12 mouse cellular contexts compared by ENCODE assay signal in genomic region chr11:55041348-55041747, GRCm38 (mm10). TPM values are rescaled to one million over a fixed set of nuclear protein-coding genes. Genes with fewer than 3 reads are reported as not detected.
DNase-seq lines count a peak whose midpoint lies in the region; ATAC-seq and TF ChIP-seq lines count a peak whose summit lies in the region.
"Had no signal": no experiment of that assay in that cellular context is flagged by ENCODE, and none has a peak within 500 bp of the region (broad histone marks: within the 10 kb centered on the region; RNA-seq: fewer than 3 reads in every experiment).

No protein-coding gene starts in this region.

- peak; percentile 57 for TF ChIP-seq CTCF in hindbrain, postnatal 0 days (IDR thresholded peaks at IDR 0.05; ENCODE audit: low read depth)
- TF ChIP-seq CTCF in lung, postnatal 0 days (IDR thresholded peaks at IDR 0.05) = peak; percentile 66
- peak; percentile 59 to 71 (median 67) for TF ChIP-seq CTCF in MEL (IDR thresholded peaks at IDR 0.05 in 2 of 3, conservative IDR thresholded peaks at IDR 0.05 in 1 of 3; ENCODE audit: control insufficient read depth in 1 of 3, insufficient read depth in 1 of 3, low read depth in 2 of 3, low read length in 3 of 3, poor library complexity in 1 of 3, severe bottlenecking in 1 of 3)

- H3K9me3 ChIP-seq in hindbrain, postnatal 0 days (ENCODE audit: low read length) = no peaks in the 10 kb centered on the region
- no peaks in the 10 kb centered on the region for H3K9me3 ChIP-seq in hindbrain, embryonic 14.5 days (ENCODE audit: control insufficient read depth, low read length)
- no peaks in the 10 kb centered on the region for H3K9me3 ChIP-seq in lung, postnatal 0 days (ENCODE audit: low read length)
- H3K9me3 ChIP-seq in MEL (replicated peaks; ENCODE audit: insufficient read depth, low read length) = no peaks in the 10 kb centered on the region
- H3K9me3 ChIP-seq: forebrain, embryonic 12.5 days; hindbrain, embryonic 12.5 days; neural tube, embryonic 13.5 days had no signal

- DNase-seq in hindbrain, postnatal 0 days (ENCODE audit: low spot score) = no peak
- DNase-seq in hindbrain, embryonic 14.5 days (ENCODE audit: low spot score) = no peak
- no peak for DNase-seq in lung, postnatal 0 days (ENCODE audit: low spot score)
- DNase-seq in lung, postnatal 36 days = no peak
- DNase-seq in MEL (ENCODE audit: low read depth, low spot score) = peak; percentile 54
- peak; percentile 26 for DNase-seq in splenic B cell, adult 2 months (ENCODE audit: low read depth, low spot score)
- DNase-seq in adrenal gland, postnatal 36 days = no peak
- no peak for DNase-seq in frontal cortex, adult 2 months (ENCODE audit: extremely low spot score in 1 of 2, low spot score in 1 of 2)

- no peak for ATAC-seq in hindbrain, postnatal 0 days
- ATAC-seq in hindbrain, embryonic 14.5 days (ENCODE audit: low FRiP score) = no peak
- no peak for ATAC-seq in lung, postnatal 0 days

- no peak overlapping the region for H3K27ac ChIP-seq in hindbrain, postnatal 0 days
- H3K27ac ChIP-seq in hindbrain, embryonic 14.5 days = no peak overlapping the region
- H3K27ac ChIP-seq in lung, postnatal 0 days (ENCODE audit: low read length) = no peak overlapping the region
- H3K27ac ChIP-seq in MEL (ENCODE audit: control insufficient read depth, low read depth, low read length) = no peak overlapping the region
- H3K27ac ChIP-seq: forebrain, embryonic 12.5 days; hindbrain, embryonic 12.5 days; neural tube, embryonic 13.5 days had no signal

- H3K27me3 ChIP-seq in hindbrain, postnatal 0 days (ENCODE audit: insufficient read depth, low read length) = no peaks in the 10 kb centered on the region
- H3K27me3 ChIP-seq in hindbrain, embryonic 14.5 days (ENCODE audit: control insufficient read depth, insufficient read depth, low read length) = no peaks in the 10 kb centered on the region
- no peaks in the 10 kb centered on the region for H3K27me3 ChIP-seq in lung, postnatal 0 days (replicated peaks; ENCODE audit: insufficient read depth, low read length)
- peaks cover 2 to 3% of the 10 kb centered on the region in 2 experiments; a peak in 3 of 4 replicates for H3K27me3 ChIP-seq in MEL (ENCODE audit: control insufficient read depth in 1 of 2, insufficient read depth in 2 of 2, low read length in 2 of 2)
- no peaks in the 10 kb centered on the region for H3K27me3 ChIP-seq in splenic B cell, adult 2 months (ENCODE audit: control insufficient read depth, insufficient read depth, low read length, poor library complexity, severe bottlenecking)
- H3K27me3 ChIP-seq: forebrain, embryonic 12.5 days; hindbrain, embryonic 12.5 days; neural tube, embryonic 13.5 days had no signal

- no peak overlapping the region for H3K9ac ChIP-seq in hindbrain, postnatal 0 days (replicated peaks; ENCODE audit: low read length)
- no peak overlapping the region for H3K9ac ChIP-seq in hindbrain, embryonic 14.5 days
- no peak overlapping the region for H3K9ac ChIP-seq in lung, postnatal 0 days (replicated peaks; ENCODE audit: low read depth)
- H3K9ac ChIP-seq in MEL (ENCODE audit: control insufficient read depth, low read depth, low read length, poor library complexity, severe bottlenecking) = no peak overlapping the region
- H3K9ac ChIP-seq: forebrain, embryonic 12.5 days; hindbrain, embryonic 12.5 days; neural tube, embryonic 13.5 days had no signal

- TF ChIP-seq EP300 in lung, postnatal 0 days (IDR thresholded peaks at IDR 0.05) = no peak
- no peak for TF ChIP-seq EP300 in MEL (IDR thresholded peaks at IDR 0.05; ENCODE audit: low read depth in 1 of 2, low read length in 2 of 2)

- no peaks in the 10 kb centered on the region for H3K79me2 ChIP-seq in MEL (ENCODE audit: control insufficient read depth, insufficient read depth, low read length, poor library complexity)

- no peak overlapping the region for H3K4me3 ChIP-seq in hindbrain, postnatal 0 days (ENCODE audit: low read length)
- H3K4me3 ChIP-seq in hindbrain, embryonic 14.5 days (replicated peaks; ENCODE audit: low read length) = no peak overlapping the region
- H3K4me3 ChIP-seq in lung, postnatal 0 days (ENCODE audit: low read depth, low read length) = no peak overlapping the region
- H3K4me3 ChIP-seq in MEL (ENCODE audit: control insufficient read depth in 1 of 2, insufficient read depth in 1 of 2, low read depth in 2 of 2, low read length in 2 of 2) = no peak overlapping the region
- H3K4me3 ChIP-seq: forebrain, embryonic 12.5 days; hindbrain, embryonic 12.5 days; megakaryocyte, embryonic 14.5 days; neural tube, embryonic 13.5 days had no signal

- H3K36me3 ChIP-seq in hindbrain, postnatal 0 days (ENCODE audit: insufficient read depth, low read length) = no peaks in the 10 kb centered on the region
- H3K36me3 ChIP-seq in hindbrain, embryonic 14.5 days (replicated peaks; ENCODE audit: control insufficient read depth, insufficient read depth) = no peaks in the 10 kb centered on the region
- H3K36me3 ChIP-seq in lung, postnatal 0 days (ENCODE audit: insufficient read depth, low read length) = no peaks in the 10 kb centered on the region
- H3K36me3 ChIP-seq in MEL (ENCODE audit: control insufficient read depth in 1 of 2, insufficient read depth in 2 of 2, low read length in 2 of 2) = no peaks in the 10 kb centered on the region
- H3K36me3 ChIP-seq in splenic B cell, adult 2 months (ENCODE audit: control insufficient read depth, insufficient read depth, low read length, poor library complexity, severe bottlenecking) = no peaks in the 10 kb centered on the region
- H3K36me3 ChIP-seq: forebrain, embryonic 12.5 days; hindbrain, embryonic 12.5 days; neural tube, embryonic 13.5 days had no signal

- no peak overlapping the region for H3K4me2 ChIP-seq in hindbrain, postnatal 0 days (ENCODE audit: low read depth, low read length)
- H3K4me2 ChIP-seq in hindbrain, embryonic 14.5 days (replicated peaks) = no peak overlapping the region
- no peak overlapping the region for H3K4me2 ChIP-seq in lung, postnatal 0 days (replicated peaks; ENCODE audit: low read depth, low read length)
- H3K4me2 ChIP-seq: forebrain, embryonic 12.5 days; hindbrain, embryonic 12.5 days; neural tube, embryonic 13.5 days had no signal

- H3K4me1 ChIP-seq in hindbrain, postnatal 0 days (ENCODE audit: insufficient read depth, low read length) = no peaks in the 10 kb centered on the region
- no peaks in the 10 kb centered on the region for H3K4me1 ChIP-seq in hindbrain, embryonic 14.5 days (replicated peaks; ENCODE audit: control insufficient read depth, insufficient read depth, low read length)
- H3K4me1 ChIP-seq in lung, postnatal 0 days (ENCODE audit: insufficient read depth, low read depth, low read length) = no peaks in the 10 kb centered on the region
- no peaks in the 10 kb centered on the region for H3K4me1 ChIP-seq in MEL (ENCODE audit: control insufficient read depth in 1 of 2, insufficient read depth in 2 of 2, low read length in 2 of 2)
- H3K4me1 ChIP-seq: hindbrain, embryonic 12.5 days; megakaryocyte, embryonic 14.5 days; neural tube, embryonic 13.5 days had no signal

- peak; percentile 41 for TF ChIP-seq RAD21 in MEL (IDR thresholded peaks at IDR 0.05; ENCODE audit: low read depth, low read length)

- WGBS in hindbrain, postnatal 0 days = 83% methylated on average over 4 of the region's 4 CpGs
- 82% methylated on average over 4 of the region's 4 CpGs for WGBS in hindbrain, embryonic 14.5 days
- 79% methylated on average over 4 of the region's 4 CpGs for WGBS in lung, postnatal 0 days

- no peak for TF ChIP-seq POLR2A in MEL (IDR thresholded peaks at IDR 0.05; ENCODE audit: control insufficient read depth in 1 of 2, insufficient read depth in 1 of 2, low read depth in 1 of 2, low read length in 2 of 2, poor library complexity in 1 of 2)

TF ChIP-seq in MEL, 35 proteins besides CTCF, POLR2A, EP300 and RAD21:
- TF ChIP-seq ZMIZ1 (IDR thresholded peaks at IDR 0.05; ENCODE audit: low read depth, low read length) (no peak), MAZ (IDR thresholded peaks at IDR 0.05; ENCODE audit: low read depth, low read length) (no peak), SMC3 (IDR thresholded peaks at IDR 0.05; ENCODE audit: low read depth, low read length) (peak; percentile 77), ZC3H11A (IDR thresholded peaks at IDR 0.05; ENCODE audit: low read depth, low read length) (peak; percentile 67)
TF ChIP-seq in MEL: peak in this region for 2.

RNA-seq across cellular contexts. Expression of gene Anxa6, which starts 8.1 kb away (rescaled TPM):
- 83.2 and 86.0 TPM in 2 replicates for total RNA-seq in hindbrain, postnatal 0 days (2014; rRNA removed)
- 71.3 and 74.8 TPM in 2 replicates for polyA plus RNA-seq in hindbrain, postnatal 0 days (2015; fragmentation: Nextera tagmentation; extraction: Ambion mirVana)
- polyA plus RNA-seq in hindbrain, embryonic 14.5 days (2014; fragmentation: Nextera tagmentation; extraction: Ambion mirVana) = 68.9 and 71.4 TPM in 2 replicates
- 228 and 265 TPM in 2 replicates for polyA plus RNA-seq in lung, postnatal 0 days (2015; fragmentation: Nextera tagmentation; extraction: Ambion mirVana)
- 47.0 and 49.0 TPM in 2 replicates for total RNA-seq in MEL (2012; rRNA removed)
- 10 to 100 TPM in 1 of 2 experiments, not detected in 1; 49.4 TPM for polyA plus RNA-seq in MEL (2012; ENCODE audit: insufficient read depth in 1 of 2, insufficient read length in 2 of 2, low read depth in 1 of 2, low replicate concordance in 2 of 2, missing spikeins in 1 of 2)
- 100 to 1,000 TPM; 114 to 115 TPM for total RNA-seq in adrenal gland, postnatal 36 days (2021)
- polyA plus RNA-seq in frontal cortex, adult 2 months (2012; rRNA removed) = 76.6 and 76.8 TPM in 2 replicates

RNA-seq across cellular contexts. Expression of gene Ccdc69, which starts 36.6 kb away (rescaled TPM):
- total RNA-seq in hindbrain, postnatal 0 days (2014; rRNA removed) = 0.65 TPM in 1 of 2 replicates, not detected in the other
- polyA plus RNA-seq in hindbrain, postnatal 0 days (2015; fragmentation: Nextera tagmentation; extraction: Ambion mirVana) = 0.56 and 0.78 TPM in 2 replicates
- 0.20 and 0.36 TPM in 2 replicates for polyA plus RNA-seq in hindbrain, embryonic 14.5 days (2014; fragmentation: Nextera tagmentation; extraction: Ambion mirVana)
- 1.4 and 1.8 TPM in 2 replicates for polyA plus RNA-seq in lung, postnatal 0 days (2015; fragmentation: Nextera tagmentation; extraction: Ambion mirVana)
- total RNA-seq in MEL (2012; rRNA removed) = 0.31 and 0.72 TPM in 2 replicates
- polyA plus RNA-seq in MEL (2012; ENCODE audit: insufficient read depth in 1 of 2, insufficient read length in 2 of 2, low read depth in 1 of 2, low replicate concordance in 2 of 2, missing spikeins in 1 of 2) = under 1 TPM in 1 of 2 experiments, not detected in 1; 0.42 TPM
- total RNA-seq in adrenal gland, postnatal 36 days (2021) = 1 to 10 TPM; 7.3 to 10.0 TPM
- 0.94 and 1.2 TPM in 2 replicates for polyA plus RNA-seq in frontal cortex, adult 2 months (2012; rRNA removed)

RNA-seq across cellular contexts. Expression of gene Gm2a, which starts 56.6 kb away (rescaled TPM):
- 45.2 and 48.9 TPM in 2 replicates for total RNA-seq in hindbrain, postnatal 0 days (2014; rRNA removed)
- 67.8 and 72.1 TPM in 2 replicates for polyA plus RNA-seq in hindbrain, postnatal 0 days (2015; fragmentation: Nextera tagmentation; extraction: Ambion mirVana)
- 32.9 and 35.8 TPM in 2 replicates for polyA plus RNA-seq in hindbrain, embryonic 14.5 days (2014; fragmentation: Nextera tagmentation; extraction: Ambion mirVana)
- 23.6 and 26.6 TPM in 2 replicates for polyA plus RNA-seq in lung, postnatal 0 days (2015; fragmentation: Nextera tagmentation; extraction: Ambion mirVana)
- total RNA-seq in MEL (2012; rRNA removed) = 0.19 and 0.42 TPM in 2 replicates
- polyA plus RNA-seq in MEL (2012; ENCODE audit: insufficient read depth in 1 of 2, insufficient read length in 2 of 2, low read depth in 1 of 2, low replicate concordance in 2 of 2, missing spikeins in 1 of 2) = under 1 TPM in 1 of 2 experiments, not detected in 1; 0.52 TPM
- 100 to 1,000 TPM; 220 to 225 TPM for total RNA-seq in adrenal gland, postnatal 36 days (2021)
- polyA plus RNA-seq in frontal cortex, adult 2 months (2012; rRNA removed) = 41.3 and 45.6 TPM in 2 replicates

Comparison
In these comparisons a context has a peak if more than half of its experiments do, and no peak if none do; other contexts are left out.
1. DNase-seq: peak in MEL (single experiment) and splenic B cell, adult 2 months (single experiment); none in hindbrain, postnatal 0 days (single experiment), hindbrain, embryonic 14.5 days (single experiment), lung, postnatal 0 days (single experiment), lung, postnatal 36 days (single experiment), adrenal gland, postnatal 36 days (0 of 2) and frontal cortex, adult 2 months (0 of 2).
2. RNA of gene Gm2a, which starts 56.6 kb away (polyA plus RNA-seq): 67.8 to 72.1 TPM in hindbrain, postnatal 0 days, 41.3 to 45.6 TPM in frontal cortex, adult 2 months, 32.9 to 35.8 TPM in hindbrain, embryonic 14.5 days and 23.6 to 26.6 TPM in lung, postnatal 0 days; 0.52 TPM in MEL; every median in the first group is over 10 times any median in the second.
3. Peak in every context shown above with its lines, with median percentiles within 50 percentile points of each other: CTCF ChIP-seq.